ENCODE assay signal across 8 mouse cellular contexts in genomic region chr5:150673153-150673835, GRCm38 (mm10). TPM values are rescaled to one million over a fixed set of nuclear protein-coding genes. Genes with fewer than 3 reads are reported as not detected.
DNase-seq lines count a peak whose midpoint lies in the region; ATAC-seq and TF ChIP-seq lines count a peak whose summit lies in the region.

TSS of gene Pds5b (plus strand) at chr5:150673739.

- peak within 1 kb of the TSS; percentile 65 for H3K4me2 ChIP-seq in hindbrain, embryonic 13.5 days

- in situ Hi-C loops in Patski (cut with MboI; ENCODE audit: low pct_unique_long_range_greater_than_20kb), result loop anchor here (25.0 kb wide), 1 partner anchor 511 kb away; no protein-coding TSS in a partner anchor

- POLR2A ChIA-PET in Patski (lab: Charles Lee), result interaction anchor here (0.6 kb wide), 1 partner anchor 28 kb away, joined by 5 read pairs; no protein-coding TSS in a partner anchor

- peaks cover 22% of the 10 kb centered on the region for H3K4me1 ChIP-seq in hindbrain, embryonic 13.5 days (replicated peaks)

- H3K36me3 ChIP-seq in hindbrain, embryonic 13.5 days, result no peaks in the 10 kb centered on the region

- H3K27ac ChIP-seq in hindbrain, embryonic 13.5 days, result peak within 1 kb of the TSS; percentile 98

- peak; percentile 100 for TF ChIP-seq CTCF in Patski (IDR thresholded peaks at IDR 0.05)

- H3K9me3 ChIP-seq in hindbrain, embryonic 13.5 days, result no peaks in the 10 kb centered on the region

- H3K9ac ChIP-seq in hindbrain, embryonic 13.5 days, result peak within 1 kb of the TSS; percentile 95

- no peaks in the 10 kb centered on the region for H3K27me3 ChIP-seq in Patski
- H3K27me3 ChIP-seq in hindbrain, embryonic 13.5 days, result no peaks in the 10 kb centered on the region

- 14% methylated on average over 48 of the region's 49 CpGs for WGBS in hindbrain, embryonic 13.5 days

- peak; percentile 98 for ATAC-seq in Patski
- ATAC-seq in hindbrain, embryonic 13.5 days (ENCODE audit: low FRiP score), result peak; percentile 97

- H3K4me3 ChIP-seq in hindbrain, embryonic 13.5 days, result peak within 1 kb of the TSS; percentile 89

- CTCF ChIA-PET in Patski (lab: Charles Lee), result interaction anchor here (0.7 to 1.9 kb wide), 13 partner anchors 12 to 700 kb away, joined by 3 to 10 read pairs (median 4); no protein-coding TSS in a partner anchor

- peak; percentile 86 for DNase-seq in Patski (ENCODE audit: low read depth, low spot score)
- peak; percentile 97 to 99 for DNase-seq in cerebellum, postnatal 14 days
- DNase-seq in frontal cortex, postnatal 14 days (ENCODE audit: low spot score in 2 of 2), result peak; percentile 84 to 88
- peak; percentile 92 to 94 for DNase-seq in layer of hippocampus, postnatal 25 days (ENCODE audit: extremely low spot score in 1 of 2, low spot score in 1 of 2)
- DNase-seq in lung, postnatal 25 days (ENCODE audit: low spot score), result peak; percentile 94
- DNase-seq in retina, embryonic 14.5 days (ENCODE audit: low spot score), result peak; percentile 98
- DNase-seq in thymus, postnatal 4 days, result peak; percentile 98

RNA-seq across cellular contexts. Expression of gene Pds5b, which starts in this region (rescaled TPM):
- 35.1 TPM for polyA plus RNA-seq in Patski (2021)
- polyA plus RNA-seq in hindbrain, embryonic 13.5 days (2015; fragmentation: Nextera tagmentation; extraction: Ambion mirVana), result 33.3 and 35.0 TPM in 2 replicates
- 10 to 100 TPM; 70.4 to 80.4 TPM for total RNA-seq in layer of hippocampus, postnatal 25 days (2021)

Comparison
In these comparisons a context has a peak if more than half of its experiments do, and no peak if none do; other contexts are left out.
1. Peak in every context shown above with its lines: DNase-seq, ATAC-seq, H3K4me3 ChIP-seq and H3K27ac ChIP-seq.